Mouse (Mus musculus): ENCODE results near the gene Oxnad1. TPM values are rescaled to one million over a fixed set of nuclear protein-coding genes. Genes with fewer than 3 reads are reported as not detected.

Oxnad1 gene
- 14.2 and 17.4 TPM in 2 replicates for polyA plus RNA-seq (2016; fragmentation: Nextera tagmentation; extraction: Ambion mirVana)

DNA sequence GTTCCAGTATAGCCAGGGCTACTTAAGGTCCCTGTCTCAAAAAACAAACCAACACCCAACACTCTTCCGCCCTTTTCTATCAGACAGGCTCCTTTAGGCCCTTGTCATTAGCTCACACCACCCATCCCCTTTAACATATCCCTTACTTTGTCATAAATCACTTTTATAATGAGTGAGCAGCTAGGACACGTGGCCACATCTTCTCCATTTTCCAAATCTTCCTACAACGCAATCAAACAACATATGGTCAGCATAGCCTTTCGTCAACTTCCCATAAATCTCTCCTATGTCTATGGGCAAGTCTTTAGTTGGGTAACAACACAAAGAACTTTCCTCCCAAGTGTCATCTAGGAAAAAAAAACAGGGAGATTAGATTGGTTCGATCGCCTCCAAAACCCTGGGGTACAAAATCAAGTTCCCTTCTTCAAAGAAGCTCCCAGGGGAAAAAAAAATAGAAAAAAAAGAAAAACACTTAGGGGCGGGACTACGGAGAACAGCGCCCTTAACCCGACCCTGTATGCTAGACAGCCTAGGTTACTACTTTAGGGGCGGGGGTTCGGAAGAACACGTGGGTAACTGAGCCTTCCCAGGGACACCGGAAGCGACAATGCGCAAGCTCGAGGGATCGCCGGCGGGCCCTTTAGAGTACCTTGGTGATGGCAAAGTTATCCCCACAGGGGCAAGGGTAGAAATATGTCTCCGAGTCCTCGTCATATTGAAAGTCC, at the start of gene Oxnad1:
Oxnad1 (plus strand) TSS at position 614 of the 725 bp plus-strand sequence.
- peaks cover 29% of the 10 kb centered on the region for H3K36me3 ChIP-seq
- peak within 1 kb of the TSS; percentile 63 for H3K4me3 ChIP-seq
- WGBS = 2% methylated on average over 22 of the region's 22 CpGs
- DNase-seq (ENCODE audit: low spot score) = no peak
- peaks cover 23% of the 10 kb centered on the region for H3K4me1 ChIP-seq
- no peaks in the 10 kb centered on the region for H3K9me3 ChIP-seq (replicated peaks)
- H3K27ac ChIP-seq = peak within 1 kb of the TSS; percentile 85
- H3K27me3 ChIP-seq (ENCODE audit: low read depth, poor library complexity, severe bottlenecking) = no peaks in the 10 kb centered on the region

DNA sequence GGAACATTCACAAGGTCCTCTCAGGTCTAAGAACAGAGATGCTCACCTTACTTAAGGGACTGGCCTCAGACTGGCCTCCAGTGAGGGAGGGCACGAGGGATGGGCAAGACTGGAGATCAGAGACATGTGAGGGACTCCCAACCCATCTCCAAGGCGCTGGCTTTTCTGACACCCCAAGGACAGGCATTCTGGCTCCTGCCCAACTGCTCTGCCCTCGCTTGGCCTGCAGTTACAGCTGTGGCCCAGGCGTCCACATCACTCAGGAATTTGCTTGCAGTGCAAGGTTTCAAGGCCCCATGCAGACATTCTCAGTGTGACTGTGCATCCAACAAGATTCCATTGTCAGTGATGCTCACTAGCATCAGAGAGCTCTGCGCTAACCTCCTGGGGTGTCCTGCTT, 48.7 kb upstream of the Oxnad1 start:
- DNase-seq (ENCODE audit: low spot score) = no peak
- H3K27ac ChIP-seq = no peak overlapping the region
- H3K36me3 ChIP-seq = no peaks in the 10 kb centered on the region
- WGBS = 86% methylated on average over 5 of the region's 5 CpGs
- no peaks in the 10 kb centered on the region for H3K4me1 ChIP-seq
- no peaks in the 10 kb centered on the region for H3K9me3 ChIP-seq (replicated peaks)
- no peak overlapping the region for H3K4me3 ChIP-seq
- H3K27me3 ChIP-seq (ENCODE audit: low read depth, poor library complexity, severe bottlenecking) = no peaks in the 10 kb centered on the region

DNA sequence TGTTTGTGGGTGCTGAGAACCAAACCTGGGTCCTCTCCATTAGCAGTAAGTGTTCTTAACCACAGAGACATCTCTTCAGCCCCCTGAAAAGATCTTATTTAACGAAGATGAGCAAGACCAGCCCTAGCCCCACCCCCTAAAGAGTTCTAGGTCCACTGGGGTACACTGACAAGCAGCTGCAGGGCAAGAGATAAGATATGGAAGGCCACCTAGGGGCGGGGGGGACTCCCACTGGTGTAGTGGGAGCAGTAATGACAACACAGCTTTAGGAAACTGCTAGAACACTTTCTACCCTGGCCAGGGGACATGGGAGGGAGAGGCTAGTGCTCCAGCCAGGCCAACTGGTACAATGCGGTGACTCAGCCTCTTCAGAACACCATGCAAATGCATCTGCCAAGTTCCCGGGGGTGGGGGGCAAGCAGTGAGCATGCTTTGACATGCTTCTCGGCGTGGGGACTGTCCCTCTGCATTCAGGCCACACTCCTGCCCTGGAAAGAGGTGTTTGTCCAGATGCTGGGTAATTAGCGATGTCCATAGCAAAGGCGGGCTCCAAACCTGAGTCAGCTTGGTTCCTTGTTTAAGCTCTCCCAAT, 47.4 kb upstream of the Oxnad1 start:
- Histone ChIP-seq H3K36me3 (no peaks in the 10 kb centered on the region), H3K27ac (peak overlapping the region; percentile 8; the same call in 1 of the 2 replicates), H3K4me3 (no peak overlapping the region), H3K4me1 (no peaks in the 10 kb centered on the region), H3K27me3 (ENCODE audit: low read depth, poor library complexity, severe bottlenecking) (no peaks in the 10 kb centered on the region), H3K9me3 (replicated peaks) (no peaks in the 10 kb centered on the region)
- DNase-seq (ENCODE audit: low spot score) = no peak
- 86% methylated on average over 8 of the region's 8 CpGs for WGBS

- DNase-seq (ENCODE audit: low spot score) = no peak
- Histone ChIP-seq H3K9me3 (replicated peaks) (no peaks in the 10 kb centered on the region), H3K4me1 (peaks cover 5% of the 10 kb centered on the region; the same call in 1 of the 2 replicates), H3K36me3 (no peaks in the 10 kb centered on the region), H3K27ac (no peak overlapping the region), H3K27me3 (ENCODE audit: low read depth, poor library complexity, severe bottlenecking) (no peaks in the 10 kb centered on the region), H3K4me3 (no peak overlapping the region)
- WGBS = 44% methylated on average over 5 of the region's 5 CpGs
Observed at GRCm38 (mm10) chr14:32042108-32042507, 43.1 kb upstream of the Oxnad1 start.

- H3K9me3 ChIP-seq (replicated peaks) = no peaks in the 10 kb centered on the region
- DNase-seq (ENCODE audit: low spot score) = no peak
- H3K4me1 ChIP-seq = peaks cover 5% of the 10 kb centered on the region; the same call in 1 of the 2 replicates
- no peak overlapping the region for H3K4me3 ChIP-seq
- no peaks in the 10 kb centered on the region for H3K36me3 ChIP-seq
- H3K27ac ChIP-seq = peak overlapping the region; percentile 30; the same call in 1 of the 2 replicates
- 92% methylated on average over 8 of the region's 8 CpGs for WGBS
- H3K27me3 ChIP-seq (ENCODE audit: low read depth, poor library complexity, severe bottlenecking) = no peaks in the 10 kb centered on the region
Observed at GRCm38 (mm10) chr14:32046357-32046756, 38.8 kb upstream of the Oxnad1 start.

DNA sequence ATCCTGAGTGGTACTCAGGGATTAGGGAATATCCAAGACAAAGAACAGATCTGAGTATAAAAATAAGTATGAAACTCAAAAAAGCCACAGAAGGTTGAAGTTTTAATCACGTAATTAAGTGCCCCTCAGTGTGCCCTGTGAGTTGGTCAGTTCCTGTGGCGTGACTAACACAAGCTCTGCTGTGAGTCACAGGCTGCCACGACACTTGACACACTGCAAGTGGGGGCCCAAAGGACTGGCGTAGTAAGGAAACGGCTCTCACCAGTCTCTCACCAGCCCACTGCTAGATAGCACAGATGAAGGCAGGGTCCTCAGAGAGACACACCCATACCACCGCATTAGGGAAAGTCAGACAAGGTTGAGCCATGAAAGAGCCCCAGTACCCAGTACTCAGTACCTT, 35.0 kb upstream of the Oxnad1 start:
- 87% methylated on average over 6 of the region's 6 CpGs for whole genome bisulfite sequencing
- no peak for DNase-seq (ENCODE audit: low spot score)

DNA sequence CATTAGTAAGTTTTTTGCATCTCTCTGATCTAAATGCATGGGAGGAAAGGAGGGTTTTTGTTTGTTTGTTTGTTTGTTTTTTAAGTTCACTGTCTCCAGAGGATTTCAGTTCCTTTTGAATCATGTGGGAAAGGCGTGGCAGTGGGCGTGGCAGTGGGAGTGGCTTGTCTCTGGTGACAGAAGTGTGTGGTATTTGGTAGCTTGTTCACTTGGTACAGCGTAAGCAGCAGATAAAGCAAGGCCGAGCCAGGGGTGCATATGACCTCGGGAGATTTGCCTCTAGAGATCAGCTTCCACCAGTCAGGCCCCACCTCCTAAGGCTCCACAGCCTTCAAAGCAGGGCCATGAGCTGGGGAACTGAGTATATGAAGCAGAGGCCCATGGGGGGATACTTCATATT, 31.3 kb upstream of the Oxnad1 start:
- H3K9me3 ChIP-seq (replicated peaks) = no peaks in the 10 kb centered on the region; the same call in 1 of the 2 replicates
- H3K36me3 ChIP-seq = no peaks in the 10 kb centered on the region
- H3K4me3 ChIP-seq = no peak overlapping the region
- WGBS = 79% methylated on average over 5 of the region's 5 CpGs
- H3K4me1 ChIP-seq = 0 out of 2 replicates have a peak, but pooled peaks cover 5% of the 10 kb centered on the region
- H3K27ac ChIP-seq = no peak overlapping the region
- no peaks in the 10 kb centered on the region for H3K27me3 ChIP-seq (ENCODE audit: low read depth, poor library complexity, severe bottlenecking)
- DNase-seq (ENCODE audit: low spot score) = no peak

More for the DNA sequence above, 35.0 kb upstream of the Oxnad1 start:
- Histone ChIP-seq H3K9me3 (replicated peaks) (no peaks in the 10 kb centered on the region), H3K4me1 (peaks cover 7% of the 10 kb centered on the region; the same call in 1 of the 2 replicates), H3K36me3 (no peaks in the 10 kb centered on the region), H3K27ac (no peak overlapping the region), H3K4me3 (no peak overlapping the region), H3K27me3 (ENCODE audit: low read depth, poor library complexity, severe bottlenecking) (no peaks in the 10 kb centered on the region)

- no peaks in the 10 kb centered on the region for H3K27me3 ChIP-seq (ENCODE audit: low read depth, poor library complexity, severe bottlenecking)
- no peak for DNase-seq (ENCODE audit: low spot score)
- 75% methylated on average over 10 of the region's 10 CpGs for WGBS
- H3K9me3 ChIP-seq (replicated peaks) = no peaks in the 10 kb centered on the region; the same call in 1 of the 2 replicates
- H3K4me1 ChIP-seq = 0 out of 2 replicates have a peak, but pooled peaks cover 5% of the 10 kb centered on the region
- H3K36me3 ChIP-seq = no peaks in the 10 kb centered on the region
- no peak overlapping the region for H3K4me3 ChIP-seq
- no peak overlapping the region for H3K27ac ChIP-seq
Observed at GRCm38 (mm10) chr14:32054788-32055187, 30.4 kb upstream of the Oxnad1 start.

DNA sequence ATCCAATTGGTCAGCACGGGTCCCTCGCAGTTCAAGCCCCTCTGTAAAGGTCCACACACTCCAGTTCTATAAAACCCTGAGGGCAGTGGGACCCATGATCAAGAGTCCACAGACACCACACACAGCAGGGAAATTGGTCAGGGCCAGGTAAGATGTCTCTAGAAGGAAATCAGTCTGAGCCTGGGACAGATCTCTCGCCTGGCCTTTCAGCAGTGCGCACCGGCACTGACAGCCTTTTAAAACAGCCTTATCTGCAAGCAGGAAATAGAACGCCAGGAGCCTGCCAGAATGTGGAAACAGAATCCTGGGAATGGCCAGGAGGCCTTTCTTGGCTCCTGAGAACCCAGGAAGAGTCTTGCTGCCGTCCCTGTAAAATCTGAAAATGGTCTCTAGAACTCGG, 29.4 kb upstream of the Oxnad1 start:
- Histone ChIP-seq H3K9me3 (replicated peaks) (no peaks in the 10 kb centered on the region; the same call in 1 of the 2 replicates), H3K4me3 (no peak overlapping the region), H3K36me3 (no peaks in the 10 kb centered on the region), H3K27ac (no peak overlapping the region), H3K4me1 (0 out of 2 replicates have a peak, but pooled peaks cover 5% of the 10 kb centered on the region), H3K27me3 (ENCODE audit: low read depth, poor library complexity, severe bottlenecking) (no peaks in the 10 kb centered on the region)
- 76% methylated on average over 8 of the region's 8 CpGs for WGBS
- DNase-seq (ENCODE audit: low spot score) = no peak

- H3K9me3 ChIP-seq (replicated peaks) = no peaks in the 10 kb centered on the region; the same call in 1 of the 2 replicates
- WGBS = 98% methylated on average over 2 of the region's 2 CpGs
- H3K27ac ChIP-seq = no peak overlapping the region
- H3K36me3 ChIP-seq = no peaks in the 10 kb centered on the region
- H3K4me3 ChIP-seq = no peak overlapping the region
- H3K4me1 ChIP-seq = 0 out of 2 replicates have a peak, but pooled peaks cover 5% of the 10 kb centered on the region
- DNase-seq (ENCODE audit: low spot score) = no peak
- H3K27me3 ChIP-seq (ENCODE audit: low read depth, poor library complexity, severe bottlenecking) = no peaks in the 10 kb centered on the region
Observed at GRCm38 (mm10) chr14:32056675-32057074, 28.5 kb upstream of the Oxnad1 start.

DNA sequence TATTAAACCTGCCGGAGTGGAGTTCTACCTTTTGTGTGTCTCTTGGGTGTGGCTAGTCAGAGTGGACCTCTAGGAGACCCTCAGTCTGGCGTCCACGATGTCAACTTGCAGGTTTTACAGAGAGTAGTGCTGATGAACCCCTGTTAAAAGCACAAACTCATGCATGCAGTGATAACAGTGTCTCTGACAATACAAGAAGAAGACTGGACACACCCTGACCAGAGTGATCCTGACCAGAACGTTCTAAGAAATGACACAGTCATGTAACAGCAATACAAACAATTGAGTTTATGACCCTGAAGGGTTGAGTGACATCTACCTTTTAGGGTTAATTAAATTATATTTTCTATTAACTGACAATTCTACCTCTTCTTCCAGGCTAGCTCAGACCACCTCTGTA, 27.5 kb upstream of the Oxnad1 start:
- no peak overlapping the region for H3K27ac ChIP-seq
- H3K27me3 ChIP-seq (ENCODE audit: low read depth, poor library complexity, severe bottlenecking) = no peaks in the 10 kb centered on the region
- H3K9me3 ChIP-seq (replicated peaks) = no peaks in the 10 kb centered on the region; the same call in 1 of the 2 replicates
- no peaks in the 10 kb centered on the region for H3K36me3 ChIP-seq
- 0 out of 2 replicates have a peak, but pooled peaks cover 5% of the 10 kb centered on the region for H3K4me1 ChIP-seq
- no peak for DNase-seq (ENCODE audit: low spot score)
- H3K4me3 ChIP-seq = no peak overlapping the region
- 93% methylated on average over 4 of the region's 4 CpGs for WGBS

- H3K27me3 ChIP-seq (ENCODE audit: low read depth, poor library complexity, severe bottlenecking) = no peaks in the 10 kb centered on the region
- 82% methylated on average over 4 of the region's 4 CpGs for WGBS
- DNase-seq (ENCODE audit: low spot score) = no peak
- no peaks in the 10 kb centered on the region for H3K36me3 ChIP-seq
- no peaks in the 10 kb centered on the region for H3K4me1 ChIP-seq
- no peak overlapping the region for H3K4me3 ChIP-seq
- H3K9me3 ChIP-seq (replicated peaks) = no peaks in the 10 kb centered on the region; the same call in 1 of the 2 replicates
- no peak overlapping the region for H3K27ac ChIP-seq
Observed at GRCm38 (mm10) chr14:32061398-32061797, 23.8 kb upstream of the Oxnad1 start.

GRCm38 (mm10) chr14:32072807-32073206, 12.4 kb upstream of the Oxnad1 start:
- H3K27ac ChIP-seq = no peak overlapping the region
- H3K4me1 ChIP-seq = peaks cover 22% of the 10 kb centered on the region
- no peak overlapping the region for H3K4me3 ChIP-seq
- no peak for DNase-seq (ENCODE audit: low spot score)
- H3K9me3 ChIP-seq (replicated peaks) = no peaks in the 10 kb centered on the region
- no peaks in the 10 kb centered on the region for H3K36me3 ChIP-seq
- H3K27me3 ChIP-seq (ENCODE audit: low read depth, poor library complexity, severe bottlenecking) = no peaks in the 10 kb centered on the region
